Mouse (Mus musculus): ENCODE measurements around the gene Grin1.

The Grin1 gene

GRCm38 (mm10) chr2:25318119-25318966 lies 644 bp downstream of the Grin1 start:
- no peak for DNase-seq (ENCODE audit: low spot score)

DNA sequence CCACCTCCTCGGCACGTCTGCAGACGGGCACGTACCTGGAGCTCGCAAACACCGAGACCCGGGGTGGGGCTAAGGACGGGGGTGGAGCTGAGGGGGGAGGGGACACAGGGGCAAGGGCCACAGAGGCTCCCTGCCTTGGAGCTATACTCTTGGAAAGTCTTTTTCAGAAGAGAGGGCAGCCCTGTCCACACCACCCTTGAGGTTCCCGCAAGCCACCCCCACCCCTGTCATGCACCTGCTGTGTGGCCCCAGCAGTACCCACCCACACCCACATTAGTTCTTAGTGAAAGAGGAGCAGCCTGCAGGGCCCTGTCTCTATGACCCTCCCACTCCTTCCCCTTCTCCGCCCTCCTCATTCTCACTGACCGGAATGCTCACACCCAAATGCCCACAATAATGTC lies 7.5 kb downstream of the Grin1 start:
- no peak for DNase-seq (ENCODE audit: low spot score)

GRCm38 (mm10) chr2:25310969-25311368 lies 8.0 kb downstream of the Grin1 start:
- DNase-seq (ENCODE audit: low spot score) = no peak

DNA sequence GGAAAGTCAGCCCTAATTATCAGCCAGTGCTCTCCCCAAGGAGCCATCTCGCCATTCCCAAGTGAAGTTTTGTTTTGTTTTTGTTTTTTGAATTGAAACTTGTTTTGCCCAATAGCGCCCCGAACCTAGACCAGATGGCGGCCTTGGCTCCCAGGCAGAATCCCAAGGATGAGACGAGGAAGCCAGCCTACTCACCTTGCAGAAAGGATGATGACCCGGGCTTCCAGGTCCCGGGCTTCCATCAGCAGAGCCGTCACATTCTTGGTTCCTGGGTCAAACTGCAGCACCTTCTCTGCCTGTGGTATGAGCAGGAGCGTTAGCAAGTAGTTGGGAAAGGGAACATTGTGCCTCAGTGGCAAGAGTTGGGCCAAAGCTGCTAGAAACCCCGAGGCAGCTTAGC lies 8.8 kb downstream of the Grin1 start:
- DNase-seq (ENCODE audit: low spot score) = no peak

GRCm38 (mm10) chr2:25305587-25306359 lies 13.2 kb downstream of the Grin1 start:
- DNase-seq (ENCODE audit: low spot score) = no peak

DNA sequence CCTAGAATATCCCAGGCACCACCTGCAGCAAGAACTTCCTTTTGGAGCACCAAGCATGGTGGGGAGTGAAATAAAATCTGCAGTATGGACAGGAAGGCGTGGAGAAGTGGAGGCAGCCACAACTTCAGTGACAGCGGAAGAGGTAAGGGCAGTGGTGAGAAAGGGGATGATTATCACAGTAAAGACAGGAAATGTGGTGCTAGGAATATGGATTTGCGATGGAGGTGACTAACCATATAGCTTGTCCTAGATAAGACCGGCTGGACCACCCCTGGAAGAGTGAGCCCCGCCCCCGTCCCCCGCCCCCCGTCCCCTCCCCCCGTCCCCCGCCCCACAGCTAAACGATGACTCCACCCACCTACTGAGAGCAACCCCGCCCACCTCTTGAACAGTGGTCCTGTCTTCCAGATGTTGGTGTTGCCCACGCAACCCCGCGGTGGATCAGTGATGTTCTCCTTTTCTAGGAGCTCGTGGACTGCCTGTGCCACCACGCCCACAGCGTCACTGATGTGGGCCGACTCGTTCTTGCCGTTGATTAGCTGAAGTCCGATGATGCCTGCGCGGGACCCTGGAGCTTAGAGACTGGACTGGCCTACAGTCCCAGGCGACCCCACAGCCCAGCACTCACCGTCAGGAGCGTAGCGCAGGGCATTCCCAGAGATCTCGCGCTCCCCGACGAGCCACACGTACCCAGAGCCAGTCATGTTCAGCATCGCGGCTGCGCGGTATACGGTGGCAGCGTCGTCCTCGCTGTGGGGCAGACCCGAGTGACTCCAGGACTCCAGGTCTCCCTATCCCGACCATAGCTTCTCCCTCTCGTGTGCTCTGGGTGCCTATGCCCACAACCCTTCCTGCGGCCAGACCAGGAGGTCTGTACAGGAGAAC lies 14.1 kb downstream of the Grin1 start:
- DNase-seq (ENCODE audit: low spot score) = peak; percentile 31

DNA sequence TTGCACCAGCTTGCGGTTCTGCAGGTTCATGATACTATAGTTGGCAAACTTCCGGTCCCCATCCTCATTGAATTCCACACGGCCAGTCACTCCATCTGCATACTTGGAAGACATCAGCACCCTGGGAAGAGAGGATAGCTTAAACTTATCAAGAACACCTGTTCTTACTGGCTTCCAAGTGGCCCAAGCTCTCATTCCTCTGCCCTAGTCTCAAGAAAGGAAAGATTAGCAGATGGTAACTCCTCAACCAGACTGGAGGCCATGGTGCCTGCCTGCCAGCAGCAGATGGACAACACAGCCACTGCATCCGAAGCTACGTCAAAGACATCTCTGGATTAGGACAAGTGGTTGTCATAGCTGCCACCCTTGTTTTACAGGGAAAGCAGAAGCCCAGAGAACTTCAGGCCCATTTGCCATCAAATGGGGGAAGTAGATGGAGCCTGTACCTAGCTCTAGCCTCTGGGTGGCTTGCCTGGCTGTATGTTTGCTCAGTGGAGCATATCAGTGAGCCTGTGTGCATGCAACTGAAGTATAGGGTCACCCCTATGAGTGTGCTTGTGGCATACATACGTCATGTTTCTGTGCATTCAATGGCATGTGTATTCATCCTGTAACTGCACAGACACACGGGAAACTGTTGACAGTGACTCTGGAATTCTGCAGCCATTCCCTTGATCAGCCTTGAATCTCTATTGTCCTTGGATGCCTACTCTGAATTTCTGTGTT lies 14.9 kb downstream of the Grin1 start:
- no peak for DNase-seq (ENCODE audit: low spot score)

GRCm38 (mm10) chr2:25303452-25303851 lies 15.5 kb downstream of the Grin1 start:
- DNase-seq (ENCODE audit: low spot score) = no peak

- DNase-seq (ENCODE audit: low spot score) = no peak
Observed at GRCm38 (mm10) chr2:25298046-25298445, 20.9 kb downstream of the Grin1 start.

GRCm38 (mm10) chr2:25297093-25297492 lies 21.9 kb downstream of the Grin1 start:
- no peak for DNase-seq (ENCODE audit: low spot score)

DNA sequence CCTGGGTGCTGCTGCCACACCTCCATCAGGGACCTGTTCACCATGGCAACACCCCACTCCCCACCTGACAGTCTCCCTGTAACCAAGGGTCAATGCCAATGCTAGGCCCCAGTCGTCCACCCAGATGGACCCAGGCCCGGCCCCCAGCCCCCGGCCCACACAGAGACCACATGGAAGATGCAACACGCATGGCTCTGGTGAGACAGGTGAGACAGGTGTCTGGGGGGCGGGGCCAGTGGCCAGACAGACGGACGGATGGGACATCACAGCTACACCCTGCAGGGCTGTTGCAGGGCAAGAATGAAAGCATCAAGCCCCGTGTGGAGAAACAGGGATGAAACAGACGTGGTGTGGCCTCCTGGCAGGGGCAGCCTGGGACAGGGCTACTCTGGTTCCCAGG lies 25.3 kb downstream of the Grin1 start:
- DNase-seq (ENCODE audit: low spot score) = no peak

DNA sequence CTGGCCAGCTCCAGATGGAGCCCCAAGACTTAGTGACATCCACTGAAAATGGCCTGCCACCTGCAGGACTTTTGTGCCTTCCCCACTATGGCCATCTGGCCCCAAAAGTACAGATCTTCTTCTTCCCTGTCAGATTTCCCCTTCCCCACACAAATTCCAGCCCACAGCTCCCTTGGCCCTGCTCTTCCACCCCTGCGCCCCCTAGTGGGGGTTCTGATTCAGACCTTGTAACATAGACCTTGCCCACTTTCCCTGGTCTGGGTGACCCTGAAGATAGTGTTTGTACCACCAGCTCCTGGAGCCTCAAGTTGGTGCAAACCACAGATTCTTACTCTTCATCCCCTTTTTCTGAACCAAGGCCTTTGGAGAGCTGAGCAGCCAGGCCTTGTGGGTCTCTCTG lies 26.1 kb downstream of the Grin1 start:
- peak; percentile 61 for DNase-seq (ENCODE audit: low spot score)

DNA sequence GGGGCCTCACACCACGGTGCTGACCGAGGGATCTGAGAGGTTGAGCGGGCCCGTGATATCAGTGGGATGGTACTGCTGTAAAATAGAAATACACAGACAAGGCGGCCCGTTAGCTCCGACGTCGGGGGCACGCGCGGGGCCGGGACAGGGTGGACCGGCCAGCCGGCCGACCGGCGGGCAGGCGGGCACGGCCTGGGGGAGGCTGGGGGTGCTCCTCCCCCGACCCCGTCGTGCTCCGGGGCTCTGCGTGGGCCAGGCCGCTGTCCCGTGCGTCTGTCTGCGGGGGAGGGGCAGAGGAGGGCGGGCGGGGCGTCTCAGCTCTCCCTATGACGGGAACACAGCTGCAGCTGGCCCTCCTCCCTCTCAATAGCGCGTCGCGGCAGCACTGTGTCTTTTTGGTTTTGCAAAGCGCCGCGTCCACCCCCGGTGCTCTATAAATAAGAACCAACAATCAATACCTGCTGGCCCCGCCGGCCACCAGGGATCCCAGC lies 26.9 kb downstream of the Grin1 start:
- DNase-seq (ENCODE audit: low spot score) = no peak

DNA sequence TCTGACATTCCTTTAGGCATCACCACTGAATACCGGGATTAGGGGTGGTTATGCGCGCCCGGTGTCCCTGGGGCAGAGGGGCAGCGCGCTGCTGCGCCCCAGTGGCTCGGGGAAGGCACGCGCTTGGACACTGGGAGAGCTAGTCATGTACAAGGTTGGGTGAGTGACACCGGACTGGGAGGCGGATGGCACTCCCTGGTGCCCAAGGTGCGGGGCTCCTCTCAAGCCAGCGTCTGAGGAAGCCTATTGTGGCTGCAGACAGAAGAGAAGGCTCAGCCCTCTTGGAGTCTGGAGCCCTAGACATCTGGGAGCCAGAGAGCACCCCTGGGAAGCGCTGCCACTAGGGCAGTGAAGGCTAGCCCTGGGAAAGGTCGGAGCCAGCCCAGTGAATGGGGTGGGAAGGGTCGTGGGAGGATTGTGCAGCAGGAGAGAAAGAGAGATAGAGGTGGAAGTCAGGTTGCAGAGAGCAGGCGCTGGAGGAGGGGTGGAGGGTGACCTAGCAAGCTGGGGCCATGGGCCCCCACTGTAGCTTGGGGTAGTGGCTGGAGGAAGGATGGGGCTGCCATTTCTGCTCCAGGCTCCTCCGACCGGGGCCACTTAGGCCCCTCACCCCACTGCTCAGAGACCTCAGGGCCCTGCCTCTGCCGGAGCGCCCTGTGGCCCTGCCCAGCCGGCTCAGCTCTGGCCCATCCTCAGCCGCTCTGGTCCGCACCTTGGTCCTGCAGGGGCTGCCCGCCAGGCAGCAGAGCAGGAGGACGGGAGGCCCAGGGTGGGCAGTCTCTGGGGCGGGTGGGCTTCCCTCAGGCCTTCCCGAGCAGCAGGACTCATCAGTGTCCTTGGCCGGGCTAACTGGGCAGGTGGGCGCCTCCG lies 27.6 kb downstream of the Grin1 start:
- DNase-seq (ENCODE audit: low spot score) = no peak

DNA sequence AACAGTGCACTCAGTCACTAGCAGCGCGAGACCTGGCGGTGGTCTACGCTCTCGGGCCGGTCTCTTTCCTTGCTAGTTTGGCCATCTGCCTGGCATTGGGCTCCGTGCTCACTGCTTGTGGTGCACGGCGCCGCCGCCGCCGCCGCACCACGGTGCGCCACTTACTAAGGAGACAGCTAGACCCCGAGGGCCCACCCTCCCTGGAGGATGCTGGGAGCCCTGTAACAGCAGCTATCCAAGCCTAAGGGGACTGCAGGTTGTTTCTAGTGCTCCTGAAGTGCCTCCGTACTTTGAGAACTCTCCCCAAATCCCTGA lies 28.2 kb downstream of the Grin1 start:
- DNase-seq (ENCODE audit: low spot score) = no peak

GRCm38 (mm10) chr2:25290101-25290815 lies 28.7 kb downstream of the Grin1 start:
- DNase-seq (ENCODE audit: low spot score) = no peak

- no peak for DNase-seq (ENCODE audit: low spot score)
Observed at GRCm38 (mm10) chr2:25289651-25290050, 29.3 kb downstream of the Grin1 start, which contains the start of gene Lrrc26. TSS of gene Lrrc26 (plus strand) at chr2:25289915.

GRCm38 (mm10) chr2:25288734-25289345 lies 30.1 kb downstream of the Grin1 start:
- no peak for DNase-seq (ENCODE audit: low spot score)

DNA sequence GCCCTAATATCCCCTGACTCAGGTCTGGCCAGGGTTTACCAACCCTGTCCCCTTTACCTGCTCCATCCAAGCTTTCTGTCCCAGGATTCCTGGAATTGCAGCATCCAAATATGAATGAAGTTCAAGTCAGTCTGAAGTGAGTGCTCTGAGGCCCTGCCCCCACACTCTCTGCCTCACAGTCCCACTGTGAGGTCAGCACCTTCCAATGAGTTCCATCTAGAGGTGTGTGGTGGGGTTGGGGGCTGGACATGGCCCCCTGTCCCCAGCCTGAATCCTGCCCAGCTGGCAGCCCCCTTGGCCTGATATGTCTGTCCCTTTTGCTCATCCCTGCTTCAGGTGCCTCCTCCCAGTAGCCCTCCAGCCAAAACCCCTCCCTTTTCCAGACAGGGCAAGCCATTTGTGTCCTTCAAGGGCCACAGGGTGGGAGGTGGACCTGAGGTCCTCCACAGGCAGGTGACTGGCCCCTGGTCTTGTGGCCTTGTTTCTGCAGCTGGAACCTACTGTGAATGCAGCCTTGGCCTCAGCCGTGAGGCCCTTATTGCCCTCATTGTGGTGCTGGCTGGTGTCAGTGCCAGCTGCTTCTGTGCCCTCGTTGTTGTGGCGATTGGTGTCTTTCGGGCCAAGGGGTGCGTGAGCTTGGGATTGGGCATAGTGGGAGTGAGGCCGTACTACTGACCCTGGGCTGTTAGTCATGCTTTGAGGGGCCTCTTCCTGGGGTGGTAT lies 30.9 kb downstream of the Grin1 start, which contains the start of gene Tmem210:
TSS of gene Tmem210 (plus strand) at position 219 of the 723 bp plus-strand sequence.
- no peak for DNase-seq (ENCODE audit: low spot score)

Measured in T-cell, adult 2 months (primary cell).